Mouse (Mus musculus) C2C12 (cell line): ENCODE results near the gene Dapk1. TPM values are rescaled to one million over a fixed set of nuclear protein-coding genes. Genes with fewer than 3 reads are reported as not detected.

Experiments
- H3K27me3 ChIP-seq: one replicate; pipeline ENCODE4 v1.6.1; 2011; ENCODE audit not compliant: control insufficient read depth, insufficient read depth, insufficient read length
- H3K36me3 ChIP-seq: one replicate; pipeline ENCODE4 v1.6.1; 2011; ENCODE audit not compliant: control insufficient read depth, insufficient read depth
- H3K4me3 ChIP-seq: one replicate; pipeline ENCODE4 v1.5.1; 2011; ENCODE audit warnings: mild to moderate bottlenecking, control low read depth; ENCODE audit not compliant: poor library complexity, insufficient read depth, severe bottlenecking
- H3K79me2 ChIP-seq: one replicate; pipeline ENCODE4 v1.6.1; 2011; ENCODE audit not compliant: control insufficient read depth, insufficient read depth
- H3K79me3 ChIP-seq: one replicate; pipeline ENCODE4 v1.6.1; 2011; ENCODE audit warnings: low read depth, control low read depth
- H3ac ChIP-seq: one replicate; pipeline ENCODE3; 2011; ENCODE audit warnings: low read depth; ENCODE audit not compliant: control insufficient read depth, insufficient read length
- CEBPB ChIP-seq: IDR thresholded peaks from one replicate; pipeline ENCODE4 v1.6.1; 2011; ENCODE audit warnings: low read depth, mild to moderate bottlenecking, control low read depth, moderate library complexity
- CTCF ChIP-seq: IDR thresholded peaks from one replicate; pipeline ENCODE4 v1.5.1; 2011; ENCODE audit not compliant: control insufficient read depth, insufficient read depth, insufficient read length
- FOSL1 ChIP-seq: IDR thresholded peaks from one replicate; pipeline ENCODE4 v1.8.0; 2011; ENCODE audit warnings: mild to moderate bottlenecking, low read length; ENCODE audit not compliant: poor library complexity, insufficient read depth, severe bottlenecking
- MAX ChIP-seq: IDR thresholded peaks from one replicate; pipeline ENCODE4 v1.6.1; 2011; ENCODE audit warnings: mild to moderate bottlenecking, control low read depth
- MYOD1 ChIP-seq: IDR thresholded peaks from one replicate; pipeline ENCODE4 v1.6.1; 2011; ENCODE audit warnings: low read depth; ENCODE audit not compliant: control insufficient read depth, insufficient read length
- MYOG ChIP-seq: IDR thresholded peaks from one replicate; pipeline ENCODE4 v1.6.1; 2011; ENCODE audit not compliant: control insufficient read depth, insufficient read length; ENCODE audit errors: extremely low read depth
- USF1 ChIP-seq: IDR thresholded peaks from one replicate; pipeline ENCODE4 v1.6.1; 2011; ENCODE audit warnings: low read depth, mild to moderate bottlenecking, control low read depth, moderate library complexity
- polyA plus RNA-seq: library from polyadenylated mRNA; unstranded; fragments of >200 nt; fragmentation: generic; extraction: Trizol; gene quantifications from one replicate; pipeline ENCODE4 v1.2.1, GENCODE M21; 2012; ENCODE audit warnings: missing spikeins

Gene Dapk1
- polyA plus RNA-seq, 1 experiment = not detected

- Histone ChIP-seq H3K4me3 (no peak overlapping the region), H3K79me3 (no peaks in the 10 kb centered on the region)
- TF ChIP-seq MYOD1 = no peak
- TF ChIP-seq FOSL1 = no peak
- TF ChIP-seq CTCF = no peak
- TF ChIP-seq CEBPB = no peak
- no peak for TF ChIP-seq MAX
- TF ChIP-seq USF1 = no peak
- TF ChIP-seq MYOG = no peak
Measured at GRCm38 (mm10) chr13:60595519-60595918, 6.2 kb upstream of the Dapk1 start.

GRCm38 (mm10) chr13:60602416-60603251 is 887 bp downstream of the Dapk1 start:
- Histone ChIP-seq H3ac (no peak overlapping the region), H3K4me3 (no peak overlapping the region), H3K79me2 (no peaks in the 10 kb centered on the region), H3K79me3 (no peaks in the 10 kb centered on the region), H3K36me3 (no peaks in the 10 kb centered on the region), H3K27me3 (no peaks in the 10 kb centered on the region)
- no peak for TF ChIP-seq CEBPB
- no peak for TF ChIP-seq CTCF
- no peak for TF ChIP-seq MAX
- no peak for TF ChIP-seq MYOG

More at GRCm38 (mm10) chr13:60595519-60595918, 6.2 kb upstream of the Dapk1 start:
- Histone ChIP-seq H3K27me3 (no peaks in the 10 kb centered on the region), H3K79me2 (no peaks in the 10 kb centered on the region), H3K36me3 (no peaks in the 10 kb centered on the region), H3ac (no peak overlapping the region)

GRCm38 (mm10) chr13:60603252-60603562 is 1.5 kb downstream of the Dapk1 start:
- no peaks in the 10 kb centered on the region for H3K79me3 ChIP-seq
- H3K4me3 ChIP-seq = no peak overlapping the region
- TF ChIP-seq MYOG (no peak), CEBPB (no peak), MAX (no peak), FOSL1 (no peak), USF1 (no peak), CTCF (no peak), MYOD1 (no peak)
- no peaks in the 10 kb centered on the region for H3K36me3 ChIP-seq
- no peaks in the 10 kb centered on the region for H3K79me2 ChIP-seq
- H3ac ChIP-seq = no peak overlapping the region
- no peaks in the 10 kb centered on the region for H3K27me3 ChIP-seq

GRCm38 (mm10) chr13:60607411-60607810 is 5.7 kb downstream of the Dapk1 start:
- no peak for TF ChIP-seq USF1
- TF ChIP-seq CTCF = no peak
- TF ChIP-seq MAX = no peak
- TF ChIP-seq CEBPB = no peak
- no peak for TF ChIP-seq FOSL1
- TF ChIP-seq MYOG = no peak
- no peak for TF ChIP-seq MYOD1
- Histone ChIP-seq H3ac (no peak overlapping the region), H3K36me3 (no peaks in the 10 kb centered on the region), H3K27me3 (no peaks in the 10 kb centered on the region), H3K79me3 (no peaks in the 10 kb centered on the region), H3K79me2 (no peaks in the 10 kb centered on the region), H3K4me3 (no peak overlapping the region)

GRCm38 (mm10) chr13:60608411-60609046 is 6.8 kb downstream of the Dapk1 start:
- Histone ChIP-seq H3K79me2 (no peaks in the 10 kb centered on the region), H3K27me3 (no peaks in the 10 kb centered on the region), H3K36me3 (no peaks in the 10 kb centered on the region), H3K4me3 (no peak overlapping the region), H3ac (no peak overlapping the region), H3K79me3 (no peaks in the 10 kb centered on the region)
- TF ChIP-seq CEBPB = no peak
- no peak for TF ChIP-seq FOSL1
- TF ChIP-seq USF1 = no peak
- TF ChIP-seq MYOD1 = no peak
- TF ChIP-seq CTCF = no peak
- no peak for TF ChIP-seq MAX

GRCm38 (mm10) chr13:60609234-60609633 is 7.5 kb downstream of the Dapk1 start:
- H3K27me3 ChIP-seq = no peaks in the 10 kb centered on the region

More at GRCm38 (mm10) chr13:60609234-60609633, 7.5 kb downstream of the Dapk1 start:
- Histone ChIP-seq H3K4me3 (no peak overlapping the region), H3K79me3 (no peaks in the 10 kb centered on the region), H3K79me2 (no peaks in the 10 kb centered on the region), H3K36me3 (no peaks in the 10 kb centered on the region), H3ac (no peak overlapping the region)
- TF ChIP-seq FOSL1 (no peak), MAX (no peak), CEBPB (no peak), CTCF (no peak), USF1 (no peak), MYOD1 (no peak), MYOG (no peak)
